Mouse (Mus musculus): ENCODE measurements around the gene Ccdc27. TPM values are rescaled to one million over a fixed set of nuclear protein-coding genes. Genes with fewer than 3 reads are reported as not detected.

Gene Ccdc27
- total and polyA plus RNA-seq, 2 experiments from 2014 or later: not detected

- Histone ChIP-seq H3K4me1 (ENCODE audit: insufficient read depth, low read length) (peaks cover 15% of the 10 kb centered on the region), H3K9me3 (ENCODE audit: low read length) (no peaks in the 10 kb centered on the region), H3K27me3 (ENCODE audit: insufficient read depth, low read length) (no peaks in the 10 kb centered on the region), H3K4me3 (ENCODE audit: low read length) (no peak overlapping the region), H3K4me2 (ENCODE audit: low read depth, low read length) (no peak overlapping the region), H3K27ac (0 out of 2 replicates have a peak overlapping the region, but pooled peaks have one; percentile 17), H3K36me3 (ENCODE audit: insufficient read depth, low read length) (peaks cover 37% of the 10 kb centered on the region), H3K9ac (replicated peaks; ENCODE audit: low read length) (no peak overlapping the region)
- 17% methylated on average over 4 of the region's 4 CpGs for WGBS
- DNase-seq (ENCODE audit: low spot score) (peak; percentile 21), ATAC-seq (peak; percentile 14; the same call in 1 of the 2 replicates)
- no peak for TF ChIP-seq CTCF (IDR thresholded peaks at IDR 0.05; ENCODE audit: low read depth)
These were observed 19.6 kb downstream of the Ccdc27 start for GRCm38 (mm10) chr4:154022844-154023243.

GRCm38 (mm10) chr4:154022407-154022806, 20.1 kb downstream of the Ccdc27 start:
- Histone ChIP-seq H3K4me3 (ENCODE audit: low read length) (no peak overlapping the region), H3K9me3 (ENCODE audit: low read length) (no peaks in the 10 kb centered on the region), H3K4me1 (ENCODE audit: insufficient read depth, low read length) (peaks cover 15% of the 10 kb centered on the region), H3K27me3 (ENCODE audit: insufficient read depth, low read length) (no peaks in the 10 kb centered on the region), H3K9ac (replicated peaks; ENCODE audit: low read length) (no peak overlapping the region), H3K27ac (0 out of 2 replicates have a peak overlapping the region, but pooled peaks have one; percentile 17), H3K4me2 (ENCODE audit: low read depth, low read length) (no peak overlapping the region), H3K36me3 (ENCODE audit: insufficient read depth, low read length) (peaks cover 40% of the 10 kb centered on the region)
- 69% methylated on average over 4 of the region's 4 CpGs for WGBS
- no peak for TF ChIP-seq CTCF (IDR thresholded peaks at IDR 0.05; ENCODE audit: low read depth)
- DNase-seq (ENCODE audit: low spot score) (peak; percentile 9), ATAC-seq (peak; percentile 25; the same call in 1 of the 2 replicates)

GRCm38 (mm10) chr4:154021432-154021831, 21.0 kb downstream of the Ccdc27 start:
- 88% methylated on average over 9 of the region's 9 CpGs for WGBS

GRCm38 (mm10) chr4:154019571-154019970, 22.9 kb downstream of the Ccdc27 start:
- 69% methylated on average over 7 of the region's 7 CpGs for WGBS
- H3K27ac ChIP-seq: no peak overlapping the region
- no peak overlapping the region for H3K4me3 ChIP-seq (ENCODE audit: low read length)
- no peaks in the 10 kb centered on the region for H3K4me1 ChIP-seq (ENCODE audit: insufficient read depth, low read length)
- H3K9ac ChIP-seq (replicated peaks; ENCODE audit: low read length): no peak overlapping the region
- peak; percentile 23 for DNase-seq (ENCODE audit: low spot score)
- no peak for ATAC-seq
- no peaks in the 10 kb centered on the region for H3K9me3 ChIP-seq (ENCODE audit: low read length)
- H3K4me2 ChIP-seq (ENCODE audit: low read depth, low read length): no peak overlapping the region
- TF ChIP-seq CTCF (IDR thresholded peaks at IDR 0.05; ENCODE audit: low read depth): peak; percentile 69
- H3K27me3 ChIP-seq (ENCODE audit: insufficient read depth, low read length): no peaks in the 10 kb centered on the region
- peaks cover 64% of the 10 kb centered on the region for H3K36me3 ChIP-seq (ENCODE audit: insufficient read depth, low read length)

More at GRCm38 (mm10) chr4:154021432-154021831, 21.0 kb downstream of the Ccdc27 start:
- no peak overlapping the region for H3K9ac ChIP-seq (replicated peaks; ENCODE audit: low read length)
- ATAC-seq (no peak), DNase-seq (ENCODE audit: low spot score) (no peak)
- peaks cover 14% of the 10 kb centered on the region for H3K4me1 ChIP-seq (ENCODE audit: insufficient read depth, low read length)
- H3K9me3 ChIP-seq (ENCODE audit: low read length): no peaks in the 10 kb centered on the region
- H3K4me2 ChIP-seq (ENCODE audit: low read depth, low read length): no peak overlapping the region
- H3K36me3 ChIP-seq (ENCODE audit: insufficient read depth, low read length): peaks cover 50% of the 10 kb centered on the region
- H3K4me3 ChIP-seq (ENCODE audit: low read length): no peak overlapping the region
- no peak for TF ChIP-seq CTCF (IDR thresholded peaks at IDR 0.05; ENCODE audit: low read depth)
- no peak overlapping the region for H3K27ac ChIP-seq
- H3K27me3 ChIP-seq (ENCODE audit: insufficient read depth, low read length): no peaks in the 10 kb centered on the region

- H3K27ac ChIP-seq: no peak overlapping the region
- H3K27me3 ChIP-seq (ENCODE audit: insufficient read depth, low read length): no peaks in the 10 kb centered on the region
- no peaks in the 10 kb centered on the region for H3K9me3 ChIP-seq (ENCODE audit: low read length)
- no peak overlapping the region for H3K4me3 ChIP-seq (ENCODE audit: low read length)
- peaks cover 10% of the 10 kb centered on the region for H3K4me1 ChIP-seq (ENCODE audit: insufficient read depth, low read length)
- H3K36me3 ChIP-seq (ENCODE audit: insufficient read depth, low read length): peaks cover 58% of the 10 kb centered on the region
- no peak for TF ChIP-seq CTCF (IDR thresholded peaks at IDR 0.05; ENCODE audit: low read depth)
- H3K9ac ChIP-seq (replicated peaks; ENCODE audit: low read length): no peak overlapping the region
- ATAC-seq (no peak), DNase-seq (ENCODE audit: low spot score) (no peak)
- no peak overlapping the region for H3K4me2 ChIP-seq (ENCODE audit: low read depth, low read length)
- WGBS: 81% methylated on average over 11 of the region's 11 CpGs
These were observed 27.0 kb downstream of the Ccdc27 start for GRCm38 (mm10) chr4:154015476-154015875.

- 2% methylated on average over 55 of the region's 55 CpGs for WGBS
- H3K27ac ChIP-seq: peak overlapping the region; percentile 79
- peak overlapping the region; percentile 64 for H3K4me3 ChIP-seq (ENCODE audit: low read length)
- H3K9ac ChIP-seq (replicated peaks; ENCODE audit: low read length): peak overlapping the region; percentile 80
- no peaks in the 10 kb centered on the region for H3K27me3 ChIP-seq (ENCODE audit: insufficient read depth, low read length)
- H3K36me3 ChIP-seq (ENCODE audit: insufficient read depth, low read length): peaks cover 34% of the 10 kb centered on the region
- ATAC-seq: peak; percentile 3; the same call in 1 of the 2 replicates
- no peaks in the 10 kb centered on the region for H3K9me3 ChIP-seq (ENCODE audit: low read length)
- DNase-seq (ENCODE audit: low spot score): peak; percentile 19
- H3K4me2 ChIP-seq (ENCODE audit: low read depth, low read length): peak overlapping the region; percentile 97
- no peak for TF ChIP-seq CTCF (IDR thresholded peaks at IDR 0.05; ENCODE audit: low read depth)
- H3K4me1 ChIP-seq (ENCODE audit: insufficient read depth, low read length): peaks cover 10% of the 10 kb centered on the region
These were observed 30.2 kb downstream of the Ccdc27 start for GRCm38 (mm10) chr4:154012132-154012882.

GRCm38 (mm10) chr4:154011646-154012089, 30.8 kb downstream of the Ccdc27 start, which contains the start of gene Lrrc47:
Gene Lrrc47, plus strand, starts transcription at chr4:154011731.
- DNase-seq (ENCODE audit: low spot score) (peak; percentile 94), ATAC-seq (peak; percentile 95)
- H3K27me3 ChIP-seq (ENCODE audit: insufficient read depth, low read length): no peaks in the 10 kb centered on the region
- peak within 1 kb of the TSS; percentile 97 for H3K4me2 ChIP-seq (ENCODE audit: low read depth, low read length)
- peaks cover 34% of the 10 kb centered on the region; the same call in 1 of the 2 replicates for H3K36me3 ChIP-seq (ENCODE audit: insufficient read depth, low read length)
- TF ChIP-seq CTCF (IDR thresholded peaks at IDR 0.05; ENCODE audit: low read depth): no peak
- peak within 1 kb of the TSS; percentile 80 for H3K9ac ChIP-seq (replicated peaks; ENCODE audit: low read length)
- peak within 1 kb of the TSS; percentile 79 for H3K27ac ChIP-seq
- no peaks in the 10 kb centered on the region for H3K9me3 ChIP-seq (ENCODE audit: low read length)
- H3K4me1 ChIP-seq (ENCODE audit: insufficient read depth, low read length): peaks cover 10% of the 10 kb centered on the region
- under 1% methylated on average over 53 of the region's 59 CpGs for WGBS
- peak within 1 kb of the TSS; percentile 64 for H3K4me3 ChIP-seq (ENCODE audit: low read length)

Measured in hindbrain, postnatal 0 days (tissue).